In the genomic region with DNA sequence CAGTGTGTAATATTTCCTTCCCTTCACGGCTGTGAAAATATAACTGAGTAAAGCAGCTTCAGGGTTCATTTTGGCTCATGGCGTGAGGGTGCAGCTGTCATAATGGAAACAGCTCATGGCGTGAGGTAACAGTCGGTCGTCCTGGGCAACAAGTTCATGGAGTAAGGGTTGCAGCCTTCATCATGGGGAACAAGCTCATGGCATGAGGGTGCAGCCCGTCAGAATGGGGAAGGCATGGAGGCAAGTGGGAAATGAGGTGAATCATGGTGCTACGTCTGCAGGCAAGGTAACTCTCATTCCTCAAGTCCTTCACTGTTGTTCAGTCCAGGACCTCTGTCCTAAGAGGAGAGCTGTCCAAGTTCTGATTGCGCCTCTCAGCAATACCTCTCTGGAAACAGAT, we compare ENCODE assay signal across 21 mouse cellular contexts.
"Had no signal": no experiment of that assay in that cellular context is flagged by ENCODE, and none has a peak within 500 bp of the region (broad histone marks: within the 10 kb centered on the region; RNA-seq: fewer than 3 reads in every experiment).

No protein-coding gene starts in this region.

- DNase-seq: liver; liver, embryonic 13.5 days; liver, postnatal 0 days; lung, adult 2 months; lung, postnatal 10 days; lung, postnatal 4 days; right cerebral cortex, adult 18-20 months; right cerebral cortex, postnatal 25 days; right cerebral cortex, postnatal 4 days; spleen, adult 18-20 months; thymus, adult 18-20 months; thymus, postnatal 14 days; thymus, postnatal 36 days had no signal

- H3K27ac ChIP-seq: liver, embryonic 13.5 days; liver, embryonic 15.5 days; lung, embryonic 15.5 days; midbrain, embryonic 13.5 days; neural tube, embryonic 13.5 days; neural tube, embryonic 15.5 days had no signal

- H3K27me3 ChIP-seq: liver, embryonic 13.5 days; liver, embryonic 15.5 days; lung, embryonic 15.5 days; midbrain, embryonic 13.5 days; neural tube, embryonic 13.5 days; neural tube, embryonic 15.5 days had no signal

- H3K36me3 ChIP-seq: liver, embryonic 13.5 days; liver, embryonic 15.5 days; lung, embryonic 15.5 days; midbrain, embryonic 13.5 days; neural tube, embryonic 13.5 days; neural tube, embryonic 15.5 days had no signal

- H3K4me3 ChIP-seq: liver, embryonic 13.5 days; liver, embryonic 15.5 days; lung, embryonic 15.5 days; midbrain, embryonic 13.5 days; myocyte; neural tube, embryonic 13.5 days; neural tube, embryonic 15.5 days had no signal

- H3K9me3 ChIP-seq: liver, embryonic 13.5 days; liver, embryonic 15.5 days; lung, embryonic 15.5 days; midbrain, embryonic 13.5 days; neural tube, embryonic 13.5 days; neural tube, embryonic 15.5 days had no signal

- H3K4me1 ChIP-seq: liver, embryonic 13.5 days; liver, embryonic 15.5 days; lung, embryonic 15.5 days; neural tube, embryonic 15.5 days had no signal

- H3K9ac ChIP-seq: liver, embryonic 13.5 days; liver, embryonic 15.5 days; liver, postnatal 0 days; lung, embryonic 15.5 days; midbrain, embryonic 13.5 days; neural tube, embryonic 13.5 days; neural tube, embryonic 15.5 days had no signal

- H3K4me2 ChIP-seq: liver, embryonic 11.5 days; liver, embryonic 13.5 days; liver, embryonic 15.5 days; lung, embryonic 15.5 days; midbrain, embryonic 13.5 days; neural tube, embryonic 13.5 days; neural tube, embryonic 15.5 days had no signal

- ATAC-seq: liver, postnatal 0 days; midbrain, embryonic 13.5 days; midbrain, embryonic 16.5 days had no signal
